Mouse (Mus musculus) splenic B cell, adult 2 months (primary cell): ENCODE measurements around the gene Cd80.

Experiments used
- DNase-seq: peaks from one replicate; pipeline ENCODE4 v3.0.0-alpha.2; 2011; ENCODE audit warnings: low read depth, low spot score
- H3K27me3 ChIP-seq: 2 replicates; pipeline ENCODE4 v1.6.1; 2012; ENCODE audit warnings: mild to moderate bottlenecking, low read length, moderate library complexity, mixed read lengths; ENCODE audit not compliant: control insufficient read depth, poor library complexity, insufficient read depth, severe bottlenecking
- H3K36me3 ChIP-seq: 2 replicates; pipeline ENCODE4 v1.6.1; 2012; ENCODE audit warnings: mild to moderate bottlenecking, low read length, moderate library complexity, mixed read lengths; ENCODE audit not compliant: control insufficient read depth, poor library complexity, insufficient read depth, severe bottlenecking

The Cd80 gene

GRCm38 (mm10) chr16:38455511-38456418 lies at the start of gene Cd80:
Cd80 (plus strand) TSS chr16:38455561.
- Histone ChIP-seq H3K27me3 (no peaks in the 10 kb centered on the region), H3K36me3 (no peaks in the 10 kb centered on the region)
- no peak for DNase-seq

GRCm38 (mm10) chr16:38406293-38406692 lies 49.1 kb upstream of the Cd80 start:
- DNase-seq: no peak
- no peaks in the 10 kb centered on the region for H3K27me3 ChIP-seq
- H3K36me3 ChIP-seq: no peaks in the 10 kb centered on the region

DNA sequence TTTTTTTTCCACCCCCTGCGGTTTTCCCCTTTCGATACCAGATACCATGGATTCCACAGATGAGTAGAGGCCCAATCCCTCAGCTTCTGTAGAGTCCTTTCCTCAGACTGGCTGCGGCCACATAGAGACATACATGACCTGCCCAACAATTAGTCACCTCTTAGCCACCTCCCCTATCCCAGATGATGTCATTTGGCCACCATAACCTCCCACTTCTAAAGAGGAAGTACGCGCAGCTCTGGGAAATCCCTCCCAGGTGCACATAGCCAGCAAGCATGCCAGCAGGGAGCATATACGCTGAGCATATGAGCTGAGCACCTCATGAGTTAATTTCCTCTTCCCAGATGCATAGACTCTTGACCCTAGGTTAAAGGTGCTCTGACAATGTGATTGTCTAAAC lies 48.7 kb upstream of the Cd80 start:
- peak; percentile 73 for DNase-seq
- Histone ChIP-seq H3K27me3 (no peaks in the 10 kb centered on the region), H3K36me3 (no peaks in the 10 kb centered on the region)

GRCm38 (mm10) chr16:38407584-38407983 lies 47.8 kb upstream of the Cd80 start:
- Histone ChIP-seq H3K36me3 (no peaks in the 10 kb centered on the region), H3K27me3 (no peaks in the 10 kb centered on the region)
- peak; percentile 62 for DNase-seq

DNA sequence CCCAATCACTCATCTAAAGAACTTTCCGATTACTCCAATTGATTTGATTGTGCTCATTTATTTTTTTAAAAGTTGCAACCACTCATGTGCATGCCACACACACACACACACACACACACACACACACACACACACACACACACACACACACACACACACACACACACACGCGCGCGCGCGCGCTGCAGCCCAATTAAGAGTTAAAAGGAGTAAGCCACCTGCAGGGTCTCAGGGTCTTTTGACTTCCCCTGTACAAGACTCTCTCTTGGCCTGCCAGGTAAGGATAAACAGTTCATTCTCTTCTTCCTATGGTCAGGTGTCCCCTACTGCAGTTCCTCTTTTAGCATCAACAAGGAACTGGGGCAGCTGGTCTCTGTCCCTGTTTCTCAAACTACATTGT lies 46.9 kb upstream of the Cd80 start:
- Histone ChIP-seq H3K36me3 (no peaks in the 10 kb centered on the region), H3K27me3 (no peaks in the 10 kb centered on the region)
- peak; percentile 9 for DNase-seq

DNA sequence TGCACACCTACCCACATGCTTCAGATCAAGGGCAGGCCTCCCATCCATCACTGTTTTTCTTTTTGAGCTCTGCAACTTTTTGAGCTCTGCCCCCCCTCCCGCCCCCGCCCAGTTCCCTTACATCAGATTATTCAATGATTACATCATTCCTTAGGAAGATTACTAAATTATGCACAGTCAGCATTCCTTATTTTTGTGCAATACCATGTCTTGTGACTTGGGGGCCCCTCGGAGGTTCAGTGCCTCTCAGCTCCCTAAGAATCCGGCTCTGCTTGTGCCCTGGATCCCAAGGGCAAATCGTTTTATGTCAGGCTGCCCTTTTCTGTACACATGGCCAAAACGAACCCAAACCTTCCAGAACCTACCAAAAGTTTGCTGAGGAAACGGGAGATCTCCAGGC lies 40.4 kb upstream of the Cd80 start:
- no peaks in the 10 kb centered on the region for H3K27me3 ChIP-seq
- H3K36me3 ChIP-seq: no peaks in the 10 kb centered on the region
- no peak for DNase-seq

DNA sequence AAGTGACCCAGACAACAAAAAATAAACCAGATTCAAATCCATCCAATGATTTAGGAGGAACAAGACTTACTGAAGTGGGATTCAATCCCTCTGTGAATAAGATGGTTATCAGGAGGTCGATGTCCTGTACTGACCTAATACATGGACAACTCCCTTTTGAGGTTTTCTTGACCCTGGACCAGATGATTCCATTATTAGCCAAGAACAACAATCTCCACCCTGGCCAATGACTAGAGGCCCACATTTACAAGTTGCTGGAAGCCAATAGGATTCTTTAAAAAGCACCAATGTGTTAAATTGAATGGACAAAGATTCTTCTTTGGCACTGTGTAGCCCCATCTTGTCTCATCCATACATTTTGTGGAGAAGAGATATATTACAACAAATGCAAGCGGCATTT lies 30.0 kb upstream of the Cd80 start:
- Histone ChIP-seq H3K36me3 (no peaks in the 10 kb centered on the region), H3K27me3 (no peaks in the 10 kb centered on the region)
- DNase-seq: no peak

DNA sequence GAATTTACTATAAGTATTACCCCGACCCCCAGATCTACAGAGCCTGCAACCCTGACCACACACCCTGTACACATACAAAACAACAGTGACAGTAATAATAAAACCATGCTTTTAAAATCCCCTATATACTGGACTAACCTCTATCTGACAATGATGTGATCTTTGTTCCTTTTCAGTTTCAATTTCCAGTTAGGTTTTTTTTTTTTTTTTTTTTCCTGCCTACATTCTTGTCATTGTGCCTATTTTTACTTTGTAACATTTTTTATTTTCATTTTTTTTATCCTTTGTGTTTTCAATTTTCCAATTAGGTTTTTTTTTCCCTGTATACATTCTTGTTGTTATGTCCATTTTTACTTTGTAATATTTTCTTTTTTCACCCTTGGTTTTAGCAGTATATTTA lies 29.6 kb upstream of the Cd80 start:
- H3K36me3 ChIP-seq: no peaks in the 10 kb centered on the region
- H3K27me3 ChIP-seq: no peaks in the 10 kb centered on the region
- no peak for DNase-seq

GRCm38 (mm10) chr16:38431446-38432185 lies 23.7 kb upstream of the Cd80 start:
- Histone ChIP-seq H3K27me3 (no peaks in the 10 kb centered on the region), H3K36me3 (no peaks in the 10 kb centered on the region)
- DNase-seq: no peak

DNA sequence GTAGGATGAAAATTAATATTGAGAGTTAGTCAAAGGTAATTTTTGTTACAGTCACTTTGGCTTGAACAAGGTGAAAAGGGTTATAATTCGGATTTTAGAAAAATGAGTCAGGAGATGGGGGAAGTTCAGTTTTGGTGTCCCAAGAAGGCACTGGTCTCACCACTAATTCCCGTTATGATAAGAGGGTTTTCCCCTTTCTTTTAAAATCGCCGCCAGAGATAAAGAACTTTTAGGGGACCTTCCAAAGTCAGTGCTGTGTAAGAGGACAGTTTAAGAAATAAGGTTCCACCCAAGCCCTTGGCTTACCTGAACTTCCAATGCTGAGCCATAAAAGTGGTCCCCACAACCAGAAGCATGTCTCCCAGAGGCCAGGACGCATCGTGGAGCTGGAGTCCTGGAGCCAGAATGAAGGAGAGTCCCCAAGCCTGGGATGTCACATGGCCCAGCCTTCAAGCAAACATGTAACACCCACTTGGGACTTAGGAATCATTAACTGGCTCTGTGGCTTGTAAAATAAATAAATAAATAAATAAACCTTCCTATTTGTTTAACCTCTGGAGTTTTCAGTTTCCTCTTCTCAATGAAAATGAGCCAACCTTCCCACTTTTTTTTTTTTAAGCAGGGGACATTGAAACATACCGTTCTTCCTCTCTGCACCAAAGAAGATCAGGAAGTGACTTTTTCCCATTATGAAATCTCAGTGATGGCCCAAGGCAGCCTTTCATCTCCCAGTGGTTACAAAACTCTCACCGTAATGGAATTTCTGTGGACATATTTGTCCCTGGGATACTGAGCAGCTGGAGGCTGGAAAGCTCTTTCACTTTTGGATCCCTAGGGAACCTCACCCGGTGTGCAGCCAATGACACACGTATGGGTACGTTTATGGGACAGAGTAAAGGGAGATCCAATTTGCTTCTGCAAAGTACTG lies 22.6 kb upstream of the Cd80 start, which contains the start of gene Pla1a:
Gene Pla1a, minus strand, starts transcription at position 648 of the 928 bp plus-strand sequence.
- Histone ChIP-seq H3K27me3 (no peaks in the 10 kb centered on the region), H3K36me3 (no peaks in the 10 kb centered on the region)
- no peak for DNase-seq

DNA sequence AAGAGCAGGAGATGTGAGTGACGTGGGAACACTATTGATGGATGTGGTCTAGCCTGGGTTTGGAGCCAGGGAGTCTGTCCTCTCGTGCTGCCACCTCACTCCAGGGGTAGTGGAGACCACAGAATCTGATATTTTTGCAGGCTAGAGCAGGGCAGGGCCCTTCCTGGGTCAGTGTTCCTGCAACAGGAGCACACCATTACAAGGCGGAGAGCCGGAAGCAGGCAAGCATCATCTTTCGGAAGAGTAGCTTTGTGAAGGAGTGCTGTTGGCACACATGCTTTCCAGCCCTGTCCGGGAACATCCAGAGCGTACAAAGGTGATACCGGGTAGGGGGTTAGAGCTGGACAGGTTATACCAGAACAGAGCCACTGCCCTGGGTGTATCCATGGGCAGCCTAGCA lies 21.8 kb upstream of the Cd80 start:
- Histone ChIP-seq H3K36me3 (no peaks in the 10 kb centered on the region), H3K27me3 (no peaks in the 10 kb centered on the region)
- no peak for DNase-seq

GRCm38 (mm10) chr16:38434295-38434795 lies 21.0 kb upstream of the Cd80 start:
- Histone ChIP-seq H3K36me3 (no peaks in the 10 kb centered on the region), H3K27me3 (no peaks in the 10 kb centered on the region)
- no peak for DNase-seq

DNA sequence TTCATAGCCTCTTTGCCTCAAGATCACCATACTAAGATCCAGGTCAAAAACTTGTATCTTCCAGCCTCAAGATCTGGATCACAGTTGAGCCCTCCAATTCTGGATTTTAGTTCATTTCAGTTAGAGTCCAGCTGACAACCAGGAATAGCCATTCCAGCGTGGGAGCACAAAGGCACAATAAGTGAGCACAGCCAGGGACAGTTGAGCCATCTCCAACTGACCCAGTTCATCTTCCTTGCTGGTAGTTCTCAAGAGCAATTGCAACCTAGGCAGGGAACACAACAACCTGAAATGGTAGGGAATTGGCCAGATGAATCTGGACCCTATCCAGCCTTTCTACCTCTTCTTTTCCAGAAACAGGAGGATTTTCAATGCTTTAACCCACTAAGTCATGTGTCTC lies 16.2 kb upstream of the Cd80 start:
- no peaks in the 10 kb centered on the region for H3K36me3 ChIP-seq
- DNase-seq: no peak
- H3K27me3 ChIP-seq: no peaks in the 10 kb centered on the region; the same call in 1 of the 2 replicates

- no peaks in the 10 kb centered on the region; the same call in 1 of the 2 replicates for H3K27me3 ChIP-seq
- H3K36me3 ChIP-seq: peaks cover 5% of the 10 kb centered on the region; the same call in 1 of the 2 replicates
- DNase-seq: no peak
Observed at GRCm38 (mm10) chr16:38440403-38440802, 15.0 kb upstream of the Cd80 start.
